Mouse (Mus musculus) heart, postnatal 36 days (tissue): ENCODE measurements around the gene Neurl1a. TPM values are rescaled to one million over a fixed set of nuclear protein-coding genes. Genes with fewer than 3 reads are reported as not detected.
A peak's percentile ranks its signal among the peaks of the same experiment; 100 is the strongest.

Experiments
- DNase-seq, 2 experiments: peaks; one replicate each; pipeline ENCODE4 v3.0.0; 2021 to 2022
- intact Hi-C: fragments of 180-260 bp; cut with DNase I; formaldehyde crosslinking; loops from one replicate; pipeline ENCODE4 v1.15.1; 2025
- total RNA-seq, 2 experiments: library from RNA; stranded (reverse); gene quantifications; 2 replicates each; pipeline ENCODE4 v1.2.3; 2021

Gene Neurl1a
- total RNA-seq, 2 experiments from 2014 or later: 0.92 to 1.2 TPM

DNA sequence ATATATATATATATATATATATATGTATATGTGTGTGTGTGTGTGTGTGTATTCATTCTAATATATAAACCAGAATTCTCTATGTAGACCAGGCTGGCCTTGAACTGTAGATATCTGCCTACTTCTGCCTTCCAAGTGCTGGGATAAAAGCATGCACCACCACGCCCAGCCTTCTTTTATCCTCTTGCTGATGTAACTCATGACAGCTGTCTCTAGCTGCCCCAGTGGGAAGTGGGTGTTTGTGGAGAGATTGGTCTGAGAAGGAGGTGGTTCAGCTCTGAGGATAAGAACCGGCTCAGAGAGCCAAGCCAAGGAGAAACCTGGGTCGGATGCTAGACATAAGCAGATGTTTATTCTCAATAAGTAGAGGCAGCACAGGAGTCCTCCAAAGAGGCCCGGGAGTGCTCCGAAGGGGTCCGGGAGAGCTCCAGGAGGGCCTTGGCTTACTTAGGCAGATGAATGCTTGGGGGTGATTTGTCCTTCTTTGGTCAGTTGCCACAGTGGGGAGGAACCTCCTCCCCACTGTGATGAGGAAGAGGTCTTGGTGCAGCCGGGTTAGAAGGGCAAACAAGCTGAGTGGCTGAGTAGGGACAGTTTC, 10.9 kb upstream of the Neurl1a start:
- no peak for DNase-seq
- intact Hi-C loops: loop anchor here (1.0 kb wide), 1 partner anchor 46 kb away; no protein-coding TSS in a partner anchor

DNA sequence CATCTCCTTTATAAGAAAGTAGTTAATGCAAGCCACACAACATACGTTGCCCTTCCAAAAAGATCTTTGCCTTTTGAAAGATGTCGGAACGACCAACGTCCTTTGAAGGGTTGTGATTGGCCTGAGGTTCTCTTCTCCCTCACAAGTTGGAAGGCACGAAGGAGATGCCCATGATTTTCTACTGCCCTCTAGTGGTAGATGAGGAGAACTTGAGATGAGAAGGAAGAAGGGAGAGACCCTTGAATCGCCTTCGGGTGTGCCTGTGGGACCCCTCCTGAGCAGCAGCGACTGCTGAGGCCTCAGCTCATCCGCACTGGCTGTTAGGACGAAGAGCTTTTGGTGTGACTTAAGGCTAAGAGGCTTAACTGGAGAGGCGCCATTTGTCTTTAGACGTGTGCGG, 10.4 kb upstream of the Neurl1a start:
- DNase-seq: peak; percentile 33 to 54
- intact Hi-C loops: loop anchor here (1.0 kb wide), 1 partner anchor 47 kb away; no protein-coding TSS in a partner anchor

DNA sequence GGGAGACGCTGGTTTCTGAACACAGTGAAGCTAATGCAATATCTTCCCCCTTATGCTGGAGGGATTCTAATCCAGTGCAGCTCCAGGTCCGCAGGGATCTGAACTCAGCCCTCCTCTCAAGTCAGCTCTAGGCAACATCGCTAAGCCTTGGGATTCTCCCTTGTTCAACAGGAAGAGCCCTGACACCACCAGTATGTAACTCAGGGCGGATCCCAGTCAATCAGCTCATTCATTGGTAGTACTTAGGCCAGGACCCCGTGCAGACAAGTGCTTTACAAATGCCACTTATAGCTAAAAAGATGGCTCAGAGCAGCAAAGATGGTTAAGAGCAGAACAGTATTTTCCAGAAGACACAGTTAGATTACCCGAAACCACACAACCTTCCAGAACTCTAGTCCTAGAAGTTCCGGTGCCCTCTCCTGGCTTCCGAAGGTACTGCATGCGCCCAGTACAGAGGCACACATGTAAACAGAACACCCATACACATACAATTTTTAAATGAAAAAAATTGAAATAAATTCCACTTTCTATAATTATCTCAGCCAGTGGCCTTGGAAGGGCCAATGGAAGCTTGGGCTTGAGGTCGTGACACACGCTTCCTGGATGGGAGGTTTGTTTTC, 9.7 kb upstream of the Neurl1a start:
- peak; percentile 85 to 93 for DNase-seq
- intact Hi-C loops: loop anchor here (1.0 kb wide), 1 partner anchor 48 kb away; no protein-coding TSS in a partner anchor

DNA sequence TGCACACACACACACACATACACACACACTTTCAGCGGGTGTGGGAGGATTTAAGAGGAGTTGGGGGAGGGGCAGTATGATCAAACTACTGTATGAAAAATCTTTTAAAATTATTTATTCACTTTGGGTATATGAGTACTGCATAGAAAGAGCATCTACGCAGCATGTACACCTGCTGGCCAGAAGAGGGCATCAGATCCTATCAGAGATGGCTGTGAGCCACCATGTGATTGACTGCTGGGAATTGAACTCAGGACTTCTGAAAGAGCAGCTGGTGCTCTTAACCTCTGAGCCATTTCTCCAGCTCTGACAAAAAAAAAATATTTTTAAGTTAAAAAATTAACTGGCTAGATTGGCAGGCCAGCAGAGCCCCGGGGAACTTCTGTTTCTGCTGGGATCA, 4.1 kb upstream of the Neurl1a start:
- no peak for DNase-seq
- intact Hi-C loops: loop anchor here (2.0 kb wide), 2 partner anchors 84 to 164 kb away; no protein-coding TSS in a partner anchor

DNA sequence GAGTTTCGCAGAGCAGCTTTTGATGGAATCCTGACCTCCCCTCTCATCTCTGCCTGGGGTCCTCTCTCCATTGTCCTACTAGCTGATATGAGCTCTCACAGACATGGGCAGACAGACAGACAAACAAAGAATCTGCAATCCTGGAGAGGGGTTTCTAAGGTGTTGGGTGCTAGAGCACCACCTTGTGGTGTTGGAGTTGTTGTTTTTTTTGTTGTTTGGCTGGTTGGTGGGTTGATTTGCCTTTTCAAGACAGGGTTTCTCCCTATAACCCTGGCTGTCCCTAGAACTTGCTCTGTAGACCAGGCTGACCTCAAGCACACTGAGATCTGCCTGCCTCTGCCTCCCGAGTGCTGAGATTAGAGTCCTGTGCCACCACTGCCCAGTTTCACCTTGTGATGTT, 3.1 kb upstream of the Neurl1a start:
- intact Hi-C loops: loop anchor here (2.0 kb wide), 2 partner anchors 83 to 163 kb away; no protein-coding TSS in a partner anchor

DNA sequence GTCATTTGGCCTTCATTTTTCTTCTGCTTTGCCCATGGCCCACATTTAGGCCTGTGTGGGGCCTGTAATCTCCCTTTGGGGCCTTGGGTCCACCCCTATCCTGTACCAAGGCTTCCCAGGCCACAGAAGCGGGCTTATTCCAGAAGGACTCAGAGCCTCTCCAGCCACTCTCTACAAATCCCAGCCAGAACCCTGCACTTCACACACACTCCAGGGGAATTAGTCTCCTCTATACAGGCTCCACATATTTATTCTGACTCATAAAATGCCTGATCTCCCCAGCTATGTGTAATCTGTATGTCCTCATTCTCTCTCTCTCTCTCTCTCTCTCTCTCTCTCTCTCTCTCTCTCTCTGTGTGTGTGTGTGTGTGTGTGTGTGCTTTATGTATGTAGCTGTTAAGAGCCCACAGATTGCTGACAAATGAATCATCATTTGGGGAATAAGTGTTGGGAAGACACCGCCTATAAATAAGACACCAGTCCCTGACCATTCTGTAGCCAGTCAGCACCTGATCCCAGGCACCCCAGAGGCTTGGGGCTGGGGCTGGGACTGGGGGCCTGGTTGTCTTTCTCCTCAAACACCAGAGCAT, 1.6 kb upstream of the Neurl1a start:
- DNase-seq: no peak
- intact Hi-C loops: no loop called here

More for the DNA sequence above, 3.1 kb upstream of the Neurl1a start:
- no peak for DNase-seq

DNA sequence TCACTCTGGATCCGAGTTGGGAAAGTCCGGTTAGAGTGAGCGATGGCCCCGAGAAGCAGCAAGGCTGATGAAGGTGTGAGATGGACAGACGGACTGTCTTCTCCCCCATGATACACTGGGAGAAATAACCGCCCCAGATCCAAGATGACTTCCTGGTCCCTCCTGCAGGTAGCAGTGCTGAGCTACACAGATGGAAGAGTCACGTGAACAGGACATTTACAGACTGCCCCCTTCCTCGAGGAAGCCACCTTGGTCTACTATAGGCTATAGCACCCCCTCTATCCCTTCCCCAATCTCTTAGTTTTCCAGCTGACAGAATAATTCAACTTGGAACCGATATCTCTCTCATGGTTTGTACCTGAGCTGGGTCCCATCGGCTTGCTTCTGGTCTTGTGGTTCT, 619 bp upstream of the Neurl1a start:
- intact Hi-C loops: no loop called here
- no peak for DNase-seq

DNA sequence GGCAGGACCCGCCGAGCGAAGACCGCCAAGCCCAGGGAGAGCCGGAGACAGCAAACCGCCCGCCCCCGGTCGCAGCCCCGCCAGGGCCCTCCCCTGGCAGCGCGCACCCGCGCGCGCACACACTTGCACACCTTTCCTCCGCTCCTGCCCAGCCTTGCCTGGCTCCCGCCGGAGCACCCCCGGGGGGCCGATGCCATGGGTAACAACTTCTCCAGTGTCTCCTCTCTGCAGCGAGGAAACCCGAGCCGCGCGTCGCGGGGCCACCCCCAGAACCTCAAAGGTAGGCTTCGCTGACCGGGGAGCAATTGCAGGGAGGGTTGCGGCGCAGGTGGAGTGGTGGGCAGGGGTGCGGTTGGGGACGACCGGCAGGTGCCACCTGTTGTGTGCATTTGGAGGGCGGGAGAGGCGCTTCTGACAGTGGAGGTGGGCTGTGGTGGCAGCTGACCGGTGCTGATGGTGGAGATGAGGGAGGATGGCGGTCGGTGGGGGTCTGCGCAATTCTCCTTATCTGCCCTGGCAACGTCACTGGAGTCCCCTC, 721 bp downstream of the Neurl1a start:
- intact Hi-C loops: no loop called here
- DNase-seq: peak; percentile 5 to 17

DNA sequence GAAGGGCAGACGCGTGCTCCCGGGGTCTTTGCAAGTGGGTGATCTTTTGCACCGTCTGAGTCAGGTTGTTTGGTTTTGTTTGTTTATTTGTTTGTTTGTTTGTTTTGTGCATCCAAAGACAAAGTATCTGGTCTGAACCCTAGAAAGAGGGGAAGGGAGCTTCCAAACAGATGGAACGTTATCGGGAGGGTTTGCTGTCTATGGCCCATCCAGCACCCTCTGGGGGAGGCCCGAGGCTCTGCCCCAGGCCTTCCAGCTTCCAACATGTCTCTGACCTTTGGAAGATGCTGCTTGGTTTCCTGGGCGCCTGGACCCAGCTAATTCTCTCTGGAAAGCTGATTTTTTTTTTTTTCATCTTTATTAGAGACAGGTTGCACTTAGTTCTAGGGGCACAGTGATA, 1.4 kb downstream of the Neurl1a start:
- DNase-seq: no peak
- intact Hi-C loops: no loop called here

DNA sequence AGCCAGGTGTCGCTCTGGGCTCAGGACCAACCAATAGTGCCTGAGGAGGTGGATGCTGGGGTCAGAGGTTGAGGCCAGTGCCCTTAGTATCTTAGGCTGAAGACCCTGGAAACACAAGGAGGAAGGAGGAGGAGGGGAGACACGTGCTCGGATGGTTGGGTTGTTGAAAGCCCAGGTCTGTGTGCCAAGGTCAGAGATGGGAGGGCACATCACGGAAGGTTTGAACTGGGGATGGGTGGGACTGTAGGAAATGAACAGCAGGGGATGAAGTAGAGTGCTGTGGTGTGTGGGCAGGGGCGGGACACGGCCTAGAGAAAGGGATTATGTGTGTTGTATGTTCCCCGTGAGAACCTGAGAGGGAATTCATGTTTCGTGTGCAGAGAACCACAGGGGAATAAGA, 5.6 kb downstream of the Neurl1a start:
- no peak for DNase-seq
- intact Hi-C loops: no loop called here

DNA sequence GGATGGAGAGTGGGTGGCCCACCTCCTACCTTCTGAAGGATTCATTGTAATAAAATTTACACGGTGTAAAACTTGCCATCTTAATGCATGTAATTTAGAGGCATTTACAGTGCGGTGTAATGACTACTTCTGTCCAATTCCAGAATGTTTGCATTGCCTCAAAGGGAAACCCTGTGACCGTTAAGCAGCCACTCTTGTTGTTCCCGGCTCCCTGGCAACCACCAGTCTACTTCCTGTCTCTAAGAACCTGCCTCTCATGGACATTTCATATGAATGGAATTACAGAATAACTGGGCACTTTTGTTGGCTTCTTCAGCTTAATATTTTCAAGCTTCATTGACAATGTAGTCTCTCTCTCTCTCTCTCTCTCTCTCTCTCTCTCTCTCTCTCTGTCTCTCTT, 6.1 kb downstream of the Neurl1a start:
- no peak for DNase-seq
- intact Hi-C loops: no loop called here

DNA sequence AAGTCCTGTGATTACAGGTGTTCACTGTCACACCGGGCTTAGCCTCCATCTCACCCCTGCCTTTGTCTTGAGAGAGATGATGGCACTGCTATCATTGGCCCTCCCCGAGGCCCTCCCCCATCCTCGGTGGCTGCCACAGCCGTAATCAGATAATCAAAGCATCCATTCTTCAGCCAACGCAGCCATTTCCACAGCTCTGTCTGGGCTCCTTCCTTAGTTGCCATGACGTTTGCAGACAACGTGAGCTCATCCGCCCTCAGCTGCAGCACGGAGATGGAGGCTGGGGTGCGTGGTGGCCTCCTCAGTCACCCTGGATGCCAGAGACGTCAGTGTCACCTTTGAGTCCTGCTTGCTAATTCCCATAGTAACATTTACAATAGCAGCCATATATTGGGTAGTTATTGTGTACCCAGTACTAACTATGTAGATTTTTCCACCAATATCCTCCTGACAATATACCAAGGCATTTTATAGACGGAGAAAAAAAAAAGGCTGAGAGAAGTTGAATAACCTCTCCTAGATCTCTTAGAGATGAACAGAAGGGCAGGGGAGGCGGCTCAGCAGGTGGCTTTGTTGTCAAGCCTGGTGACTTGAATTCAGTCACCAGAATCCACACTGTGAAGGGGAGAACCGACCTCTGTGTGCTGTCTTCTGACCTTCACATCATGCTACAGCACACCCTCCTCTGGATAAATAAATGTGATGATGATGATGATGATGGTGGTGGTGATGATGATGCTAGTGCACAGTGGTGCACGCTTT, 8.1 kb downstream of the Neurl1a start:
- intact Hi-C loops: no loop called here
- no peak for DNase-seq

DNA sequence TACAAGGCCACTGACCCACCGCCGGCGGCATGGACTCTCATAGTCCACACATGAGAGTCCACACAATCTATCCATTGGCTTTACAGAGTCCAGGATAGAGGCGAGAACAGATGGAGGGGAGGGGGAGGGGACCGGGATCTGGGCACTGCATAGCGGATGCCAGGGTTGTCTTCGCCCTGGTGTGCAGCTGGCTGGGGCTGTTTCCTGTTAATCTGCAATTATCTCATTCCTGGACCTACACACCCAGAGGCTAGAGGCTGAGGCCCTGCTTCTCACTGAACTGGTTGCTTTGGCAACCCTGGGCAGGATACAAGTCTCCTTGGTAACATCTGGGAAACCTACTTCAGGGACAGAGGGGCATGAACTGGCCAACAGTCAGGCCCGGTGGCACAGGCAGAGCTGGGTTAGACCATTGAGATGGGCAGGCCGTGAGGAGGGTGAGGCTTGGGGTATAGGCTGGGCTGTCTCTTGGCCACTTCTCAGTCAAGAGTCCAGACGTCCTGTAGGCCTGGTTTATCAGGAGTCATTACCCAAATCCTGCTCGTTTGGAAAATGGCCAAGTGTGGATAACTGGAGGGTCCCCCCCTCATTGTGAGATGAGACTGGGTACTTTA, 10.0 kb downstream of the Neurl1a start:
- intact Hi-C loops: no loop called here
- DNase-seq: no peak

DNA sequence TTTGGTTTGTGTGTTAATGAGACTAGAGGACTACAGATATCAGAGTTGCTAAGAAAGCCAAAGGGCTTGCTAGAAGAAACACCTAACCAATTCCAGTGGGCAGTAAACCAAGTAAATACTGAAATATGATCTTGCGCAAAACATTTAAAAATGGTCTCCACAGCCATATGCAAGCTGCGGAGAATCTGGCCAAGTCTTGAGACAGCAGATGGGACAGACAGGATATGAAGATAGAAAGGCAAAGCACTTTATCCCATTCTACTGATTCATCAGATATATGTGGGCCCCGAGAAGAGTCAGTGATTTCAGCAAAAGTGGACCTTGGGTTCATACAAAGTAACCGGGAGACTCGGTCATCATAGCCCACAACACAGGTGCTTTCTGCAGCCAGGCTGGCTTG, 13.5 kb downstream of the Neurl1a start:
- intact Hi-C loops: no loop called here
- DNase-seq: no peak

DNA sequence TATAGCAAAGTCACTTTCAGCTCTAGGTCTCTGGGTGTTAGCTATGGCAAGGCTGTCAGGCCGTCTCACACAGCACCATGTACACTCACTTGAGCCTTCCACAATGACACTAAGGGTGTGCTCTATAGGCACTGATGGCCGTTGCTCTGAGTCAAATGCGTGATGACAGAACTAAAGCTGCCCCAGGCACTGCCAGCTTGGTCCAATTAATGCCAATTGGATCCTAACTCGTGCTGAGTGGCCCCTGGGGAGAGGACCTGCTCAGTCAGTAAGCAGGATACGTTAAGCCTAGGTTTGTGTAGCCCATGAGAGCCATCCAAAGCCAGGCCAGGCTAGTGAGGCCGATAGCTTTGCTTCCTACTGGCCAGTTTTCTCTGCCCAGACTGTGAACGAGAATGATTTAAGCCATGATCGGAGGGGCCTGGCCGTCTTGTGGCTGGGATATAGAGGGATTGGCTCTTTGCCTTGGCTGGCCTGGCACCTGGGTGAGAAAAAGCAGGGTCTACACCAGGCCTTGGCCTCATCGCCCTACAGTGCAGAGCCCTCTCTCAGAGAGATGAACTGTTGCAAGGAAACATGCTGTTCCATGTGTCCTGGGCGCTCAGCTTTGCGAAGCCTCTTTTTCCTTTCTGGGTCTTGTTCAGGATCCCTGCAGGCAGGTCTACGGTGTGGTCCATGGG, 20.2 kb downstream of the Neurl1a start:
- intact Hi-C loops: no loop called here
- no peak for DNase-seq

DNA sequence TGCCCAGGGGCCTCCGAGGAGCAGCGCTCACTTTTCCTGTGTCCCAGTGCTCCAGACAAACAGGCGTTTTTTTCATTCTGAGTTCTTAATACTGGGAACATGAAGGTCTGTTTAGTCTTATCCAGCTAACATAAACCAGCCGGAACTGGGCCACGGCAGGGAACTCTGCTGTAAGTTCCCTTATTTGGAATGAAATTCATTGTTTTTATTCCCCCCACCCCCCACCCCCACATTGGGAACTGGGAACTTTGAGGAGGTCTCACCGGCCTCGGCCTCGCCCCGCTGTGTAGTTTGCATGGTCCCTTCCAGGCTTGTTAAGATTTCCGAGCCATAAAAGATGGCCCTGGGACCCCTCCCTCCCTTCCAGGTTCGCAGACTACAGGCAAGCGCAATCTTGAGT, 23.4 kb downstream of the Neurl1a start:
- intact Hi-C loops: no loop called here
- no peak for DNase-seq

DNA sequence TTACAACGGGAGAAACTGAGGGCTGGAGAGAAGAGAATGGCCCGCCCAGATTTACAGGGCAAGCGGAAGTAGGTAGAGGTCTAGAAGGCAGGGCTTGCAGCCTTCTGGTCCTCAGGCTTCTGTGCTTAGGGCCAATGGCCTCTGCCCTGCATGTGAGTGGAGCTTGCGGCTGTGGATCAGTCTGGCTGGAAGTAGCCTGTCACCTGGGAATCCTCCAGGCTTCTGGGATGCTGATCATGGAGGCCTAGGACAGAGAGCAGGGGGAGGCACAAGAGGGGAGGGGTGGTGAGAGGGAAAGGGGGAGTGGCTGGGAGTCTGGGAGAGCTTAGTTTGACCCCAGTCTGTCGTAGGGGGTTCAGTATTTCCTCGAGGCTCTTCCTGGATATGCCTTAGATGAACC, 23.8 kb downstream of the Neurl1a start:
- DNase-seq: no peak
- intact Hi-C loops: no loop called here

DNA sequence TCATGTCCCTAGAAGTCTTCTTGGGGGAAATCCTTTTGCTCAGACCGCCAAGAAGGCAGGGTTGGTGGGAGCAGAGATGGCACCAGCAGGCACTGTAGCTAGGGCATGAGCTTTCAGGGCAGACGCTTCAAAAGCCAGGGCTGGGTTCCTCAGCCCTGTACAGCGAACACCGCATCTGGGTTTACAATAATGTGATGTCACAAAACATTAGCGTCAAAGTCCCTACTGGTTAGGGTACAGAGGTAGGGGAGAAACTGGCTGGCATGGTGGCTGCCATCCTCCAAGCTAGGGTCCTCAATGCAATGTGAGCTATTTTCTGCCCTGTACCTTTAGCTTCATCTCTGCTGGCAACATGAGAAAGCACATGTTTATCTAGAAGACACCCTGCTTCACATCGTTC, 24.4 kb downstream of the Neurl1a start:
- intact Hi-C loops: no loop called here
- no peak for DNase-seq

DNA sequence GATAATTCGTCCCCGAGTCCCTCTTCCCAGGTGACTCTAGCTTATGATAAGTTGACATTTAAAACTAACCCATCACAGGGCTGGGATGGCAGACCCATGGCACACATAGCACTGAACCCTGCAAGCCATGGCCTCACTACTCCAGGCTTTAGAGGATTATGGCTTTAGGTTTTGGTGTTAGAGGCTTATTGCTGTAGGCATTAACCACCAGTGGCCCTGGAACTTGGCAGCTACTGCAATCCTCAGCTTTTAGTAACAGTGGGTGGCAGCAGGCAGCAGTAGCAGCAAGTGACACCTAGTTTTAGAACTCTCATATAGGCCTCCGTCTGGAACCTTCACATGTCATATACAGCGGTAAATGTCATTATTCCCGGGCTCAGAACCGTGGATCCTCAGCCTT, 26.0 kb downstream of the Neurl1a start:
- intact Hi-C loops: no loop called here

DNA sequence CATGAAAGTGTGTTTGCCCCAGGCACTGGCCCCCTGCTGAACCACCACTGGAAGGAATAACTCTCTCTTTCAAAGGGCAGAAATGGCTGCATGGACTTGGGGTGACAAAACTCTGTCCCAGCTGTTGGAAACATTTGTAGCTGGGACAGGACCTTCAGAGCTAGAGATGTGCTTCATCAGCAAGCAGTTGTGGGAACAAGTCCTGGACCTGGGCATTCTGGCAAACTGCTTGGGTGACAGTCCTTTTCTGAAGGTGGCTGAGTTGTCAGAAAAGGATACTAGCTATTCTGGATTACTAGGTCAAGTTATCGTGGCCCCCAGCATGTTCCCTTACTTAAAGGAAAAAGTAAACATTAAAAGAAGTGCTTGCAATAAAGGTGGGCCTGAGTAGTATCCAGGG, 27.5 kb downstream of the Neurl1a start:
- intact Hi-C loops: no loop called here
- DNase-seq: no peak

More for the DNA sequence above, 26.0 kb downstream of the Neurl1a start:
- DNase-seq: no peak
